In the genomic region with DNA sequence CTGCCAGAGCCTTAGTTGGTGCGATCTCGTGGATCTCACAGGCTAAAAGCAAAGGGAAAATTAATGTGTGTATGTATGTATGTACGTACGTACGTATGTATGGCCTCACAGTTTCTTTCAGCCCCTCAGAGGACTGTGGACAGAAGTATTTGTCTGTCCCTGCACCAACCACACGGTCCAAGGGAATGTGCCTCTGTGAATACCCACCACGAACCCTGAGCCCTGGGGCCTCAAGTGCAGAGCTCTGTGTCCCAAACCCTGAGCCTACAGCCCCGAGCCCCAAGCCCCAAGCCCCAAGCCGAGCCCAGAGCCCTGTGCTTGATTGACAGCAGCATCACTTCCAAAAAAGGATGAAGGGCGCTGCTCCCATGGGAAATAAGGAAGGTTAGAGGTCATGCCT, we compare ENCODE assay signal across 26 mouse cellular contexts. TPM values are rescaled to one million over a fixed set of nuclear protein-coding genes. Genes with fewer than 3 reads are reported as not detected.
"Had no signal": no experiment of that assay in that cellular context is flagged by ENCODE, and none has a peak within 500 bp of the region (broad histone marks: within the 10 kb centered on the region; RNA-seq: fewer than 3 reads in every experiment).

No protein-coding gene starts in this region.

- H3K4me3 ChIP-seq: midbrain, embryonic 10.5 days; midbrain, embryonic 12.5 days; myocyte; neural tube, embryonic 13.5 days; neural tube, embryonic 15.5 days had no signal

- H3K4me2 ChIP-seq: lung, embryonic 14.5 days; midbrain, embryonic 12.5 days; neural tube, embryonic 13.5 days; neural tube, embryonic 15.5 days had no signal

- H3K4me1 ChIP-seq: midbrain, embryonic 10.5 days; midbrain, embryonic 12.5 days; neural tube, embryonic 13.5 days; neural tube, embryonic 15.5 days had no signal

- H3K27ac ChIP-seq: midbrain, embryonic 10.5 days; midbrain, embryonic 12.5 days; neural tube, embryonic 13.5 days; neural tube, embryonic 15.5 days had no signal

- ATAC-seq: midbrain, embryonic 16.5 days had no signal

- H3K9ac ChIP-seq: lung, embryonic 14.5 days; midbrain, embryonic 12.5 days; neural tube, embryonic 13.5 days; neural tube, embryonic 15.5 days had no signal

- DNase-seq: lung, adult 18-20 months; lung, embryonic 14.5 days; lung, postnatal 10 days; lung, postnatal 4 days; retina, postnatal 1 day; right cerebral cortex, adult 18-20 months; right cerebral cortex, postnatal 25 days; right cerebral cortex, postnatal 4 days; spleen, adult 18-20 months; thymus, adult 18-20 months; thymus, postnatal 14 days; thymus, postnatal 36 days had no signal

- H3K27me3 ChIP-seq: midbrain, embryonic 12.5 days; neural tube, embryonic 13.5 days; neural tube, embryonic 15.5 days had no signal

- H3K36me3 ChIP-seq: midbrain, embryonic 10.5 days; midbrain, embryonic 12.5 days; neural tube, embryonic 13.5 days; neural tube, embryonic 15.5 days had no signal

- H3K9me3 ChIP-seq: midbrain, embryonic 10.5 days; midbrain, embryonic 12.5 days; neural tube, embryonic 13.5 days; neural tube, embryonic 15.5 days had no signal

RNA-seq across cellular contexts. Expression of a gene that starts 1.0 kb away (rescaled TPM):
- total RNA-seq: megakaryocyte, adult 5-6 weeks; megakaryocyte-erythroid progenitor cell, adult 5-6 weeks had no signal
- polyA plus RNA-seq: midbrain, embryonic 10.5 days; midbrain, embryonic 12.5 days; midbrain, embryonic 16.5 days; small intestine, adult 2 months had no signal

RNA-seq across cellular contexts. Expression of a gene that starts 17.9 kb away (rescaled TPM):
- total RNA-seq: megakaryocyte, adult 5-6 weeks; megakaryocyte-erythroid progenitor cell, adult 5-6 weeks had no signal
- polyA plus RNA-seq: lung, embryonic 14.5 days; lung, embryonic 16.5 days; midbrain, embryonic 10.5 days; midbrain, embryonic 12.5 days; midbrain, embryonic 16.5 days; myocyte; neural tube, embryonic 11.5 days; neural tube, embryonic 13.5 days; small intestine, adult 2 months; stomach, embryonic 14.5 days; thymus, postnatal 0 days had no signal

RNA-seq across cellular contexts. Expression of a gene that starts 26.7 kb away (rescaled TPM):
- total RNA-seq: megakaryocyte, adult 5-6 weeks; megakaryocyte-erythroid progenitor cell, adult 5-6 weeks had no signal
- polyA plus RNA-seq: lung, embryonic 14.5 days; lung, embryonic 16.5 days; midbrain, embryonic 10.5 days; midbrain, embryonic 12.5 days; midbrain, embryonic 16.5 days; myocyte; neural tube, embryonic 13.5 days; small intestine, adult 2 months had no signal

RNA-seq across cellular contexts. Expression of a gene that starts 37.3 kb away (rescaled TPM):
- total RNA-seq: megakaryocyte, adult 5-6 weeks; megakaryocyte-erythroid progenitor cell, adult 5-6 weeks had no signal
- polyA plus RNA-seq: lung, embryonic 14.5 days; lung, embryonic 16.5 days; midbrain, embryonic 10.5 days; midbrain, embryonic 12.5 days; midbrain, embryonic 16.5 days; myocyte; neural tube, embryonic 11.5 days; neural tube, embryonic 13.5 days; neural tube, embryonic 15.5 days; stomach, embryonic 14.5 days; stomach, embryonic 16.5 days; thymus, postnatal 0 days had no signal
